Mouse (Mus musculus): ENCODE measurements around the gene Chchd1. TPM values are rescaled to one million over a fixed set of nuclear protein-coding genes. Genes with fewer than 3 reads are reported as not detected.

Chchd1 gene
- polyA plus RNA-seq, 1 experiment = 106 TPM

DNA sequence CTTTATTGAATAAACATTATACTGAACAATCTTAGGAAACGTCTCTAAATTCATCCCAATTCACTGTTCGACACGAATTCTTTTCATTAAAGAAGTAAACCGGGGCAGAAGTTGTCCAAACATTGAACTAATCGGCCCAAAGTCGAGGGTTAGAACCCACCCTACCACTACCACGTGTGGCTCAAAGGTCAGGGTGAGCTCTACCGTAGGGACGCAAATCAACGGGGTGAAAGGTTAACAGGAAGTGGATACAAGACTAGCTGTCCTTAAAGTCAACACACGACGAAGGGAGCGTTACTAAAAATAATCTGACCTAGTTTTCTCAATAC, 29.1 kb upstream of the Chchd1 start:
- peak overlapping the region; percentile 71 for H3K4me3 ChIP-seq (replicated peaks; ENCODE audit: control insufficient read depth, low read depth, low read length)
- 9% methylated on average over 13 of the region's 13 CpGs for WGBS
- H3K4me1 ChIP-seq (ENCODE audit: control insufficient read depth, insufficient read depth, low read length) = no peaks in the 10 kb centered on the region; the same call in 1 of the 2 replicates
- no peak for TF ChIP-seq CTCF (IDR thresholded peaks at IDR 0.05; ENCODE audit: control insufficient read depth, insufficient read depth, low read length)
- no peak for TF ChIP-seq POLR2A (IDR thresholded peaks at IDR 0.05; ENCODE audit: borderline replicate concordance, control insufficient read depth, low read depth, low read length)
- no peak overlapping the region for H3K27ac ChIP-seq (ENCODE audit: control insufficient read depth, insufficient read depth, low read depth, low read length, poor library complexity)

DNA sequence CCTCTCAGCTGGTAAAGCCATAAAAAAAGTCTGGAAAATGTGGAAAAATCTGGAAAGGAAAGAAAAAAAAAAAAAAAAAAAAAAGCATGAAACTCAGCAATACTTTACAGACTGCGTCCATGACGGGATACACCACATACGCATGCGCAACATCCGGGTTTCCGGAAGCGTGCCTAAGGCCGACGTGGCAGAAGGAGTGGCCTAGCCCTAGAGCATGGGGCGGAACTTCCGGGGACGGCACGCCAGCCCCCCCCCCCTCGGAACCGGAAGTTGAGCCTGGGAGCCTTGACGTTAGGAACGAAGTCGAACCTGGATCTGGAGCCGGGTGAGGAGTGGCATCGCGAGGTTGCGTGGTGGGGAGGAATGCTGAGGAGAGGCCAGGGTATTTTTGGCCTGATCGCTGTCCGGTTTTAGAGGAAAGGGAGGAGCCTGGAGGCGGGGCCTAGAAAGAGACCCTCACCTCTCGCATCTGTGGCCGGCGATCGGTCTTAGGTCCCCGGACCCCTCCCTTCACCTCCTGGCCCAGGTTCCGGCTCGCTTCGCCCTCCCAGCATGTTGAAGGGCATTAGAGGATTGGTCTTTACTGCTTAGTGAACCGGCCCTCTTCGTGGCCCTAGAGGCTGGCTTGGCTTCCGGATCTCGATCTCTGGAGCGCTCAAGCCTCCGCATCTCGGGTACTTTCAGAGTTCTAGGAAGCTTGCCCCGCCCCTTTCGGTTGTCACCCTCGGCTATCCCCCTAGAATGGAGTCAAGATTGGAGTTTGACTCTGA, 28.6 kb upstream of the Chchd1 start, which contains the start of gene Sec24c:
Sec24c (plus strand) TSS at position 245 of the 770 bp plus-strand sequence.
- Histone ChIP-seq H3K4me3 (replicated peaks; ENCODE audit: control insufficient read depth, low read depth, low read length) (peak within 1 kb of the TSS; percentile 76), H3K27ac (ENCODE audit: control insufficient read depth, insufficient read depth, low read depth, low read length, poor library complexity) (peak within 1 kb of the TSS; percentile 71), H3K4me1 (ENCODE audit: control insufficient read depth, insufficient read depth, low read length) (no peaks in the 10 kb centered on the region; the same call in 1 of the 2 replicates)
- 2% methylated on average over 43 of the region's 43 CpGs for WGBS
- TF ChIP-seq POLR2A (IDR thresholded peaks at IDR 0.05; ENCODE audit: borderline replicate concordance, control insufficient read depth, low read depth, low read length) (peak; percentile 63; the same call in 1 of the 2 replicates), CTCF (IDR thresholded peaks at IDR 0.05; ENCODE audit: control insufficient read depth, insufficient read depth, low read length) (no peak)

DNA sequence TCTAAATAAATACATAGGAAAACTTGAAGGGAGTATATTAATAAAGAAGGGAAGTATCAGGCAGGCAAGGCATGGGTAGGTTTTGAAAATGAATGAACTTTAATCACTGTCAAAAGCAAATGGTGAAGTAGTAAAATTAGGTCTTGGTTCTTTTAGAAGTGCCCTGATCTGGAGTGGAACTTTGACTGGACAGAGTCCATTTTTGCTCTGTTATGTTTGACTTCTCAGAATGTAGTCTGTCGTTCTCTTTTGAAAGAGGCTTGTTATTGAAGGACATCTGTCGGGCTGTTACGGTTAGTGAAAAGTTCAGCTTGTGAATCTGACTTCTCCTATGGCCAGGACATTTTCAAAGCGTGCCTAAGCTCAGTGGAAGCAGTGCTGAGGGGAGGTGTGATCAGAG, 24.9 kb upstream of the Chchd1 start:
- TF ChIP-seq CTCF (IDR thresholded peaks at IDR 0.05; ENCODE audit: control insufficient read depth, insufficient read depth, low read length) (no peak), POLR2A (IDR thresholded peaks at IDR 0.05; ENCODE audit: borderline replicate concordance, control insufficient read depth, low read depth, low read length) (no peak)
- H3K4me3 ChIP-seq (replicated peaks; ENCODE audit: control insufficient read depth, low read depth, low read length) = no peak overlapping the region
- H3K27ac ChIP-seq (ENCODE audit: control insufficient read depth, insufficient read depth, low read depth, low read length, poor library complexity) = no peak overlapping the region
- 89% methylated on average over 4 of the region's 4 CpGs for WGBS
- peaks cover 2% of the 10 kb centered on the region; the same call in 1 of the 2 replicates for H3K4me1 ChIP-seq (ENCODE audit: control insufficient read depth, insufficient read depth, low read length)

DNA sequence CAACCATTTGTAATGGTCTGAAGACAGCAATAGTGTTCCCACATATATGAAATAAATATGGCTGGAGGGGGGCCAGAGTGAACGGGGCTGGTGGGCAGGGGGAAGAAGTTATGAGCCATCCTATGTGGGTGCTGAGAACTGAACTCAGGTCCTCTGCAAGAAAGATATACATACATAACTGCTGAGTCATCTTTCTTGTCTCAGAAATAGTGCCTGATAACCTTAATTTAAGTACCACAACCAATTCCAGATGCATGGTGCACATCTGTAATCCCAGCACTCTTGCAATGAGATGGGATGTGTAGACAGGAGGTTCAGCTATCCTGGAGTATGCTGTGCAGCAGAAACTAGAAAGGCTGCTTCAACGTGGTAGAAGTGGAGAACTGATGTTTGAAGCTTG, 21.1 kb upstream of the Chchd1 start:
- Histone ChIP-seq H3K4me1 (ENCODE audit: control insufficient read depth, insufficient read depth, low read length) (peaks cover 2% of the 10 kb centered on the region; the same call in 1 of the 2 replicates), H3K4me3 (replicated peaks; ENCODE audit: control insufficient read depth, low read depth, low read length) (no peak overlapping the region), H3K27ac (ENCODE audit: control insufficient read depth, insufficient read depth, low read depth, low read length, poor library complexity) (peak overlapping the region; percentile 28; the same call in 1 of the 2 replicates)
- TF ChIP-seq POLR2A (IDR thresholded peaks at IDR 0.05; ENCODE audit: borderline replicate concordance, control insufficient read depth, low read depth, low read length) (no peak), CTCF (IDR thresholded peaks at IDR 0.05; ENCODE audit: control insufficient read depth, insufficient read depth, low read length) (no peak)
- 68% methylated on average over 2 of the region's 2 CpGs for WGBS

DNA sequence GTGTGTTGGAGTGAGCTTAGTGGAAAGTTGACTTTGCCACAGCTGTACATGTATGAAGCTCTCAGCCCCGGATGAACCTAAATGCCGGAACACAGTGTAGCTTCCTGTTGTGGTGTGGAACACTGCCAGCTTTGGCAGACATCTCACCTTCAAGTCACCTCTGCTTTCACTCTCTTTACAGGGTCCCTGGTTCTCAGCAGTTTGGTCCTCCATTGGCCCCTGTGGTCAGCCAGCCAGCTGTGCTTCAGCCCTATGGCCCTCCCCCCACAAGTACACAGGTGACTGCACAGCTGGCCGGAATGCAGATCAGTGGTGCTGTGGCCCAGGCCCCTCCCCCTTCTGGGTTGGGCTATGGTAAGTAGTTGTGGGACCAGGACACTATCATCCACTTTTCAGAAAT, 20.3 kb upstream of the Chchd1 start:
- H3K4me3 ChIP-seq (replicated peaks; ENCODE audit: control insufficient read depth, low read depth, low read length) = peak overlapping the region; percentile 48
- peaks cover 2% of the 10 kb centered on the region; the same call in 1 of the 2 replicates for H3K4me1 ChIP-seq (ENCODE audit: control insufficient read depth, insufficient read depth, low read length)
- H3K27ac ChIP-seq (ENCODE audit: control insufficient read depth, insufficient read depth, low read depth, low read length, poor library complexity) = peak overlapping the region; percentile 77
- no peak for TF ChIP-seq POLR2A (IDR thresholded peaks at IDR 0.05; ENCODE audit: borderline replicate concordance, control insufficient read depth, low read depth, low read length)
- no peak for TF ChIP-seq CTCF (IDR thresholded peaks at IDR 0.05; ENCODE audit: control insufficient read depth, insufficient read depth, low read length)
- WGBS = 8% methylated on average over 3 of the region's 3 CpGs

DNA sequence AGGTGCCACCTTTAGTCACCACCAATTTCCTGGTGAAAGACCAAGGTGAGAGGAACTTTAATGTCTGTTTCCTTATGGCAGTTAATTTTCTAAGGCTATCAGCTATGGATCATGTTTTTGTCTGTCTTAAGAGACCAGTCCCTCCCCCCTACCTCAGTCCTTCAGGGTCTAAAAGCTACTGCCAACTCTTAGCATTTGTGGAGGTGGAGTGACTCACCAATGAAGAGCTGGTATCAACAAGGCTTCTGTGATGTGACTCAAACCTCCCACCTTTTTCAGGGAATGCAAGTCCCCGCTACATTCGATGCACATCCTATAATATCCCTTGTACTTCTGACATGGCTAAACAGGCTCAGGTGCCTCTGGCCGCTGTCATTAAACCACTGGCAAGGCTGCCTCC, 16.2 kb upstream of the Chchd1 start:
- H3K4me3 ChIP-seq (replicated peaks; ENCODE audit: control insufficient read depth, low read depth, low read length) = no peak overlapping the region
- 98% methylated on average over 3 of the region's 3 CpGs for WGBS
- no peak overlapping the region for H3K27ac ChIP-seq (ENCODE audit: control insufficient read depth, insufficient read depth, low read depth, low read length, poor library complexity)
- H3K4me1 ChIP-seq (ENCODE audit: control insufficient read depth, insufficient read depth, low read length) = peaks cover 2% of the 10 kb centered on the region; the same call in 1 of the 2 replicates
- TF ChIP-seq CTCF (IDR thresholded peaks at IDR 0.05; ENCODE audit: control insufficient read depth, insufficient read depth, low read length) = no peak
- TF ChIP-seq POLR2A (IDR thresholded peaks at IDR 0.05; ENCODE audit: borderline replicate concordance, control insufficient read depth, low read depth, low read length) = no peak

DNA sequence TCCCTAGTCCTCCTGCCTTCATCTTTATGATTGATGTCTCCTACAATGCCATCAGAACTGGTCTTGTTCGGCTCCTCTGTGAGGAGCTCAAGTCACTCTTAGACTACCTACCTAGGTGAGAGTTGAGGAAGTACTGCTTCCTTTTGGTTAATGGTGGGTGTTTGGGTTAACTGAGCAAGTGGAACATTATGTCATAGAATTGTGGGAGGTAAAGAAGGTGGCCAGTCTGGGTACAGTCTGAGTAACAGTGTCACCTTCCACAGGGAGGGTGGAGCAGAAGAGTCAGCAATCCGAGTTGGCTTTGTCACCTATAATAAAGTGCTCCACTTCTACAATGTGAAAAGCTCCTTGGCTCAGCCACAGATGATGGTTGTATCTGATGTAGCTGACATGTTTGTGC, 13.8 kb upstream of the Chchd1 start:
- Histone ChIP-seq H3K4me1 (ENCODE audit: control insufficient read depth, insufficient read depth, low read length) (peaks cover 2% of the 10 kb centered on the region; the same call in 1 of the 2 replicates), H3K27ac (ENCODE audit: control insufficient read depth, insufficient read depth, low read depth, low read length, poor library complexity) (no peak overlapping the region), H3K4me3 (replicated peaks; ENCODE audit: control insufficient read depth, low read depth, low read length) (no peak overlapping the region)
- 86% methylated on average over 2 of the region's 2 CpGs for WGBS
- TF ChIP-seq POLR2A (IDR thresholded peaks at IDR 0.05; ENCODE audit: borderline replicate concordance, control insufficient read depth, low read depth, low read length) (no peak), CTCF (IDR thresholded peaks at IDR 0.05; ENCODE audit: control insufficient read depth, insufficient read depth, low read length) (no peak)

DNA sequence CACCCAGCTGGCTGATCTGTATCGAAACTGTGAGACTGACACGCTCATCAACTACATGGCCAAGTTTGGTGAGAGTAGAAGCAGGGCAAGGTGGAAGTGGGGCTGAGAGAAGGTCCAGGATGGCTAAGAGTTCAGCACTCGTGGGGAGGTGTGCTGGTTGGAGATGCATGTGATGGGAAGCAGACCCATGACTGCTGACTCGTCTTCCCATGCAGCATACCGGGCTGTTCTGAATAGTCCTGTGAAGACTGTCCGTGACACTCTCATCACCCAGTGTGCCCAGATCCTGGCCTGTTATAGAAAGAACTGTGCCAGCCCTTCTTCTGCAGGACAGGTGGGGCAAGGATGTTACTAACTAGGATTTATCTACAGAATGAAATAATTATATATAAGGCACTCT, 11.0 kb upstream of the Chchd1 start:
- 82% methylated on average over 6 of the region's 6 CpGs for WGBS
- H3K4me1 ChIP-seq (ENCODE audit: control insufficient read depth, insufficient read depth, low read length) = peaks cover 7% of the 10 kb centered on the region
- H3K27ac ChIP-seq (ENCODE audit: control insufficient read depth, insufficient read depth, low read depth, low read length, poor library complexity) = no peak overlapping the region
- no peak for TF ChIP-seq CTCF (IDR thresholded peaks at IDR 0.05; ENCODE audit: control insufficient read depth, insufficient read depth, low read length)
- TF ChIP-seq POLR2A (IDR thresholded peaks at IDR 0.05; ENCODE audit: borderline replicate concordance, control insufficient read depth, low read depth, low read length) = no peak
- H3K4me3 ChIP-seq (replicated peaks; ENCODE audit: control insufficient read depth, low read depth, low read length) = no peak overlapping the region
